Mouse (Mus musculus) cortical plate, adult 2 months (tissue): Measurements from ENCODE around the gene Hspa12a.

Source experiments
- CTCF ChIP-seq: fragments of 200-500 bp; IDR thresholded peaks from 2 replicates; pipeline ENCODE4 v1.5.1; 2011; ENCODE audit warnings: mild to moderate bottlenecking, control low read depth, low read length; ENCODE audit not compliant: insufficient read depth; ENCODE audit errors: extremely low read depth
- POLR2A ChIP-seq: fragments of 200-500 bp; IDR thresholded peaks from 2 replicates; pipeline ENCODE4 v1.6.1; 2011; ENCODE audit warnings: mild to moderate bottlenecking, low read length, control low read depth; ENCODE audit not compliant: insufficient read depth; ENCODE audit errors: extremely low read depth

DNA sequence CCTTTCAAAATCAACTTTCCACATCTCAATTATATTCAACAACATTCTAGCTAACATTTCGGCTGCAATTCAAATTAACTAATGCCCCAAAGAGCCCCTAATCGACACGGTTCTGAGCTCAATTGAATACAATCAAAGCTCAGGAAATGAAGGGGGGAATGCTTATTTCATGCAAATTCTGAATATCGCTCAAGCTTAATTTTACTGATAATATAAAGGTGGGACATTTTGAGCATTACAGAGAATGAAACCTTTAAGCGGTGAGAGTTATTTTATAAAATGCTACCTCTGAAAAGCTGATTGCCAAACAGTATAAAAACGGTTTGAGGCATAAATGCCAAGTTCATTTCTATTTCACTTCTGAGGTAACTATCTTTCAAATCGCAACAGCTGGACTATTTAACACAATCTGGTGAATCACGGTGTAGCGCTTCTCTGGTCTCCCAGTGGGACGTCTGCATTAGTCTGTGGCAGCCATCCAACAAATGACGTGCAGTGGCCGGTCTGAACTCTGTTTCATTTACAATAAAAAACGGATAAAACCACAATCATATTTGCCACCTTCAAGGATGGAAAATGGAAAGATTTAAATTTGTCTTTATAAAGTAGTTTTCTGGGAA is 36.1 kb upstream of the Hspa12a start:
- TF ChIP-seq CTCF, result no peak
- no peak for TF ChIP-seq POLR2A
